Mouse (Mus musculus) testis, adult 10 weeks (tissue): ENCODE results near the gene Cmklr1. TPM values are rescaled to one million over a fixed set of nuclear protein-coding genes. Genes with fewer than 3 reads are reported as not detected.

Experiments
- polyA plus RNA-seq: library from polyadenylated mRNA; stranded (reverse); fragments of 350-450 nt; fragmentation: Illumina TruSeq; extraction: RNeasy Lipid Tissue Mini Kit (QIAGEN cat#74804); gene quantifications from one replicate; pipeline ENCODE4 v1.2.3, GENCODE M21; 2014; ENCODE audit warnings: low read depth, low replicate concordance

Cmklr1 gene
- 3.4 TPM for polyA plus RNA-seq

GRCm38 (mm10) chr5:113650035-113650865, at the start of gene Cmklr1:
Cmklr1 (minus strand) TSS chr5:113650426.

Other genes starting within 250 kb of the Cmklr1 start
- 0.90 TPM for gene Wscd2, start 160.1 kb downstream of the Cmklr1 start, polyA plus RNA-seq
- 5.3 TPM for gene 1700069L16Rik, start 74.3 kb upstream of the Cmklr1 start, polyA plus RNA-seq
- 1.1 TPM for gene Ficd, start 85.4 kb upstream of the Cmklr1 start, polyA plus RNA-seq
- gene Sart3, start 122.1 kb upstream of the Cmklr1 start, polyA plus RNA-seq: 1.6 TPM
- 27.4 TPM for gene Iscu, start 122.3 kb upstream of the Cmklr1 start, polyA plus RNA-seq
- gene Tmem119, start 150.1 kb upstream of the Cmklr1 start, polyA plus RNA-seq: not detected
- gene Selplg, start 182.2 kb upstream of the Cmklr1 start, polyA plus RNA-seq: not detected